Mouse (Mus musculus) monocyte, adult 5-6 weeks (primary cell): ENCODE results near the gene Rbm6. TPM values are rescaled to one million over a fixed set of nuclear protein-coding genes. Genes with fewer than 3 reads are reported as not detected.

Experiments used
- ATAC-seq: fragments of 153-309, 156-312 bp; replicated peaks from 2 replicates; pipeline ENCODE4 v1.8.0; 2017; ENCODE audit warnings: mild to moderate bottlenecking; ENCODE audit not compliant: low TSS enrichment, insufficient number of reproducible peaks, severe bottlenecking, poor library complexity, low FRiP score
- total RNA-seq: library from RNA; stranded (forward); fragments of 200-1000, 200-491, 200-594 nt; gene quantifications from 3 replicates; pipeline ENCODE4 v1.2.3, GENCODE M21; 2017

Gene Rbm6
- total RNA-seq, 1 experiment from 2014 or later, result 166 TPM

GRCm38 (mm10) chr9:107770374-107771290, 102.4 kb downstream of the Rbm6 start, which contains the start of gene Rbm5:
Gene Rbm5, minus strand, starts transcription at chr9:107770996.
- peak; percentile 99 for ATAC-seq

- no peak for ATAC-seq
Observed at GRCm38 (mm10) chr9:107770037-107770373, 103.0 kb downstream of the Rbm6 start.

GRCm38 (mm10) chr9:107769445-107770000, 103.5 kb downstream of the Rbm6 start:
- ATAC-seq, result no peak

GRCm38 (mm10) chr9:107768851-107769250, 104.2 kb downstream of the Rbm6 start:
- no peak for ATAC-seq

GRCm38 (mm10) chr9:107759593-107759992, 113.4 kb downstream of the Rbm6 start:
- no peak for ATAC-seq

DNA sequence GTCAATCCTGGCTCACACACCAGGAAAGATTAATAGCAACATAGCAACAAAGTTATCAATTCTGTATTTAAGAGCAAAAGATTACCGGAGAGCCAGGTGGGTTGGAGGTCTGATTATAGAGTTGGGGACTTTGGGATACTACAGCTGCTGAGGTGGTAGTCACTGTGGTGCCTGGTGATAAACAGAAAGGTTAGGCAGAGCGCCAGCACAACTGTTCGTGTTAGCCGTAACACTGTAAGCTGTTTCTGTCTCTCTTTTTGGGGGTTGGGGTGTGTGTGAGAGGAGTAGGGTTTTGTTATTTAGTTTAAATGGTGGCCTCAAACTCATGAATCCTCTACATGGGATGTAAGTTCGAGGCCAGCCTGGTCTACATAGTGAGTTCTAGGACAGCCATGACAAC, 122.7 kb downstream of the Rbm6 start:
- no peak for ATAC-seq

DNA sequence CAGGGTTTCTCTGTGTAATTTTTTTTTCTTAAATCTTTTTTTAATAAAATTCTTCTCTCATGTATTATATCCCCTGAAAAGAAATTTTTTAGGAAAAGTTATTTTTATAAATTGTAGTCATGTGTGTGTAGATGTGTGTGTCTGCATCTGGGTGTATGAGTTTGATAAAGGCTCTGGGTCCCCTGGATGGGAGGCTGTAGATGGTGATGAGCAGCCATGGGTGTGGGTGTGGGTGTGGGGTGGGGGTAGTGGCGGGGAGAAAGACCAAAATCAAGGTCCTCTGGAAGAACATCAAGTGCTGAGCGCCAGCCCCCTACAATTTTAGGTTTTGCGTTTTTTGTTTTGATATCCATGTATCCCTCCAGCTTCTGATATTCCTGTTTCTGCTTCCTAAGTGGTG, 125.0 kb downstream of the Rbm6 start:
- no peak for ATAC-seq

DNA sequence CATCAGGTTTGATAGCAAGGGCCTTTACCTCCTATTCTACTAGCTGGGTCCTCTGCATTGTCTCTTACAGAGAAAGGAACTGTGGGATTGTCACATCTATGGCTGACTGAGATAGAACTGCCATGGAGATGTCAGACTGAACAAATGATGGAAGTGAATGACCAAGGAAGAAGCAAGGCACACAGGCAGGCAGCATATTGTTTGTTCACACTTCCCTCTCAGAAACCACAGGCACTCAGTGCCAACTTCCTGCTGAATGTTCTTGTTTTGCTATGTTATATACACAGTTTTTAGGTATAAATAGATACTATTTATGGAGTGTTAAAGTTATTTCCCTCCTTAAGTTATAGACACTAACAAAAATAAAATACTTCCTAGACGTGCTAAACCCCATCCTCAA, 125.7 kb downstream of the Rbm6 start:
- no peak; the same call in 1 of the 2 replicates for ATAC-seq

GRCm38 (mm10) chr9:107746679-107747078, 126.4 kb downstream of the Rbm6 start:
- no peak for ATAC-seq

DNA sequence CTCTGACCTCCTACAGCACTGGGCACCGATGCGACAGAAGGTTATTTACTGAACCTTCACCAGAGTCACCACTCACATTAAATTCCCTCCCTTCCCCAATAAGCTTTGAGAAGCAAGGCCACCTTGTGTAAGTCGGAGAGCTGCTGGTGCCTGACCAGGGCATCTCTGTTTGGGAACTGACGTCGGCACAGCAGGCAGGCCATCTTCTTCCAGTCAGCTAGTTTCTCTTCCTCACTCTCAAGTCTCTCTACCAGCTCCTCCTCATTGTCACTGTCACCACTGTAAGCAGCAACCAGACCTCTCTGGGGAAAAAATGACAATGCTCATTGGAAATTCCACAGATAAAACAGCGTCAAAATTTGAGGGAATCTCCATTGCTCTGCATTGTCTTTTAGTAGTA, 129.0 kb downstream of the Rbm6 start:
- ATAC-seq, result no peak

DNA sequence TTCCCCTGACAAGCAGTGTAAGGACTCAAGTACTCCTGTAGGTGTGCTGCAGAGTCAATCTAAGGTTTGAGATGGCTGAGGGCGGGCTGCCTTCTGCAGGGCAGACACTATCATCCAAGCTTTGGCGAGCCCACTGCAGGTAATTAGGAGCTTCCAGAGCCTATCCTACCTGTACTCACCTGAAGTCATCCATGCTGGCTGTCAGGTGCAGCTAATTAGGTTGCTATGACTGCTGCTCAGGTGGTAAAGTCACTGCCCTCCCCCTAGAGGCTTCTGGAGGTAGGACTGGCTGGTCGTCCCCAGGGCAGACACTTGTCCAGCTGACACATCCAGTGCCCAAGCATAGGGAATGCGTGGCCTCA, 134.2 kb downstream of the Rbm6 start:
- no peak for ATAC-seq

GRCm38 (mm10) chr9:107738020-107738840, 134.8 kb downstream of the Rbm6 start:
- peak; percentile 57 for ATAC-seq

DNA sequence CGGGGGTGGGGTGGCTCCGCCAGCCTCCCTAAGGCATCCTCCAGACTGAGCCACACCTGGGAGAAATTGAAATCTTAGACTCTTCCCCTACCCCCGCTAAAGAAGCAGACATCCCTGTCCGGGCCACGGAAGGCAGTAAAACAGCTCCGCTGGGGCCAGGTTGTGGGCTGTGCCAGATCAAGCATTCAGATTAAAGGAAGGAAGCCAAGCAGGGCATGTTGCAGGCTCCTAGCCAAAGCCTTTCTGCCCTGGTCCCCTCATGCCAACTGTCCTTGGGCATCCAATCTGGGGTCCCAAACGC, 136.9 kb downstream of the Rbm6 start:
- ATAC-seq, result no peak

DNA sequence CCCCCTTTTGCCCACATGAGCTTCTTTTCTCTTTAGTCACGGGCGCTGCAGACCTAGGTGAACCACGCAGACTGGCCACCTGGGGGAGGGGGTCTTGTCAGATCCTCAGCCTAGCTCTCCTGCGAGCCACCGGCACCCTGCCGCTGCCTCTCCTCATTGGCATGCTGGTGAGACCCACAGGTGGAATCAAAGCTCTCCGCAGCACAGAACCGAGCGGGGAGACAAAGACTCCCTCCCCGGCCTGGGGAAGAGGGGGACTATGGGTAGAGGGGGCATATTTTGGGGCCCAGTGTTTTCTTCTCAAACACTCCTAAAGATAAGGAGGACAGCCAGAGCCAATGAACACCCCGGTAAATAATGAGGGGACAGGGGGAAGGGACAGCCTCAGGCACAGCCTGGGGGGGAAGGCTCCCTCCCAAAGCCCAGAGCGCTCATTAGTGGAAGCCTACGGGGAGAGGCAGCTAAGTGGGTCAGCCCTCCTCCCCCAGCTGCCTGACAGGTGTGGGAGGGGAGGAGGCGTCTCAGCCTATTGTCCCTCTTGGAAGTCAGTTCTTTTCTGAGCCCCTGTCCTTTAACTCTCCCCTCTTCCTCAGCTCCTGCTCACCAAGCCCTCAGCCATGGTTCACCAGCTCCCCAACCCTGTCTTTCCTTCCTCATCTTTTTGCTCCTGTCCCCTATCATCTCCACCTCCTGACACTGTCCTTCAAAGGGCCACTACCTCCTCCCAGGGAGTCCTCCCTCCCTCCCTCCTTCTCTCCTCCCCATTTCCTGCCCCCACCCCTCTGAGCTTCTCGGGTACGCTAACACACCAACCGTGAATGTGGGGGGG, 137.5 kb downstream of the Rbm6 start:
- ATAC-seq, result no peak

DNA sequence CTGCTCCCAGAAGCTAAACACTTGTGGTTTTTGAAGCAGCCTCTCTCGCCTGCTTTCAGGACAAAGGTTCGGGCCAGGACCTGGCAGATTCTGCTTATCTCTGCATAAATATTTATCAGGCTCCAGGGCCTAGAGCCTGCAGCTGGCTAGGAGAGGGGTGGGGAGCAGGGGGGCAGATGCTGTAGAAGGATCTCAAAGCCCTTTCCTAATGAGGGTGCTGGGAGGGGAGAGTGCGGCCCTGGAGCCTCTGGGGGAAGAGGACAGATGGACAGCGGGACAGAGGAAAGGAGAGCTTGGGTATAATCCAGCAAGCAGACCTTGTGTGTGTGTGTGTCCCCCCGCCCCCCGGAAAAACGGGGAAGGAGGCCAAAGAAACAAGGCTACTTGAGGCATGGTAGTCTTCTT, 138.5 kb downstream of the Rbm6 start:
- ATAC-seq, result no peak

DNA sequence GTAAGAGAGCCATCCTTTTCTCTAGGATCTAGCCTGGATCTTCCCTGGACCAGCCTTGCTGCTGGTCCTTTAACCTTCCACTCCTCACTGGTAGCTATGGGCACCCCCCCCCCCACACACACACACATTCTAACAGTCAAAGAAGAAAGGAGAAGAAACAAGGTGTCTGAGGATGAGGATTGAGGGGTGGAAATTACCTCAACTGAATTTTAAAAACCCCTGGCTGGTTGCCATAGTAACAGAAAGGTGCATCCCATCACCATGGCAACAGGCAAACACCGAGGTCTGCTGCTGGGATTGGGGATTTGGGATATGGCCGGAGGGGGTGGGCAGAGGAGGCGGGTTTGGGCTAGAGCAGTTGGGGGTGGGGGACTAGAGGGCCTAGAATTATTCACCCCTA, 143.3 kb downstream of the Rbm6 start:
- ATAC-seq, result no peak

- ATAC-seq, result no peak
Observed at GRCm38 (mm10) chr9:107728919-107729670, 143.9 kb downstream of the Rbm6 start.

- ATAC-seq, result no peak
Observed at GRCm38 (mm10) chr9:107727041-107727440, 146.0 kb downstream of the Rbm6 start.
